Mouse (Mus musculus): Measurements from ENCODE around the gene Triml2. TPM values are rescaled to one million over a fixed set of nuclear protein-coding genes. Genes with fewer than 3 reads are reported as not detected.

Gene Triml2
- polyA plus RNA-seq (2012; ENCODE audit: insufficient read depth, low replicate concordance), result not detected in 2 replicates

DNA sequence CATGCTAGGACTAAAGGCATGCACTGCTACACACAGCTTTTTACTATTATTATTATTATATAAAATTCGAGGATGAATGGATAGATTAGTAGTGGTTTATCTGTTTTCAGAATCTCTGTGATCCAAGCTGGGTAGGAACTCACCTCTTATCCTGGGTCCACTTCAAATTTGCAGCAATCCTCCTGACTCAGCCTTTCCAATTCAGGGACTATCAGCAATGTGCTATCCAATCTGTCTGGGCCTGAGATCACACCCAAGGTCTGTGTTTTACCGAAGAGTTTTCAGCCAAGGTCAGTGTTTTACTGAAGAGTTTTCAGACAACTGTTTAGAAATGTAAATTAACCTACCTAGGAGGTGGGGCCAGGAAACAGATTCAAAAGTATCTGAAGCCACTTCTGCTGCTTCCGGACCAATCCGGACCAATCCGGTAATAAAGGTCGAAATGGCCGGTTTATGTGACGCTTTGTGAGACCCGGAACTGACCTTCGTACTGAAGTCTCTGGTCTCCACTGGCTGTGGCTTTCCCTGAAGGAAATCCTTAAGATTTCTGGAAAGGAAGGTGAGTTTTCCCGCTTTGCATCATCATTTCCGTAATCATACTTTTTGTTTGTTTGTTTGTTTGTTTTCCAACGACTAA lies at the start of gene Triml2:
Triml2 (plus strand) TSS at position 488 of the 637 bp plus-strand sequence.
- H3K36me3 ChIP-seq (replicated peaks; ENCODE audit: low read length), result no peaks in the 10 kb centered on the region
- no peaks in the 10 kb centered on the region for H3K27me3 ChIP-seq (replicated peaks)
- no peak within 1 kb of the TSS for H3K4me3 ChIP-seq (replicated peaks)
- H3K4me1 ChIP-seq, result no peaks in the 10 kb centered on the region
- TF ChIP-seq FLI1 (IDR thresholded peaks at IDR 0.05; ENCODE audit: low read length) (no peak), GATA1 (IDR thresholded peaks at IDR 0.05; ENCODE audit: borderline replicate concordance, low read length) (no peak)
- peaks cover 12% of the 10 kb centered on the region; the same call in 1 of the 2 replicates for H3K9me3 ChIP-seq

DNA sequence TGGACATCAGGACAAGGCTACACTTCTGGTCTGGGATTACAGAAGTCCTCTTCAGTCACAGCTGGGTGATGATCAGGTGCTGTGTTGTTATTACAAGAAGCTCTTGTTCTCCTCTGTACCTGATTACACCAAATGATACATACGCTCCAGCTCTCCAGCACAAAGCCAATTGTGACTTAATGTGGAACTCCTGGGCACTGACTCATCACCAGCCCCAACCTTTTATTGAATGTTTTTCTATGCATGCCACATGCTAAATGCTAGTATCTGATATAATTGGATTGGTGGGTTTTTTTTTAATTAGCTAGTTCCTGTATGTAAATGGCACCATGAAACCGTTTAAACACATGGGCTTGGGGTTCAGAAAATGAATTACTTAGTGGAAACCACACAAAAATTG lies 39.0 kb upstream of the Triml2 start, which contains the start of gene Triml1:
Triml1 (minus strand) TSS at position 101 of the 400 bp plus-strand sequence.
- H3K36me3 ChIP-seq (replicated peaks; ENCODE audit: low read length), result no peaks in the 10 kb centered on the region
- H3K4me3 ChIP-seq (replicated peaks), result no peak within 1 kb of the TSS
- peaks cover 6% of the 10 kb centered on the region; the same call in 1 of the 2 replicates for H3K9me3 ChIP-seq
- H3K27me3 ChIP-seq (replicated peaks), result no peaks in the 10 kb centered on the region
- TF ChIP-seq FLI1 (IDR thresholded peaks at IDR 0.05; ENCODE audit: low read length), result no peak
- TF ChIP-seq GATA1 (IDR thresholded peaks at IDR 0.05; ENCODE audit: borderline replicate concordance, low read length), result no peak
- no peaks in the 10 kb centered on the region for H3K4me1 ChIP-seq

DNA sequence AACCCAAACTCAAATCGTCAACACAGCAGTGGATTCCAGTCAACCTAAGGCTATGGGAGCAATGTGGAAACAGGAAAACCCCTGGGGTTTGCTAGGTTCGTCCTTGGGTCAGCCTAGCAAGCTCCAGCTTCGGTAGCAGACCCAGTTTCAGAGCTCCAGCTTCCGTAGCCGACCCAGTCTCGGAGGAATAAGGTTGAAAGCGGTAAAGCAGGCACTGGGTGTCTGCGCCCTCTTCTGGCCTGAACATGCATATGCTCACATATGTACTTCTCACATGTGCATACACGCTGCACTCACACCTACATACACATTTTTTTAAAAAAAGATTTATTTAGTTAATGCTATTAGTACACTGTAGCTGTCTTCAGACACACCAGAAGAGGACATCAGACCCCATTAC lies 31.0 kb upstream of the Triml2 start:
- TF ChIP-seq FLI1 (IDR thresholded peaks at IDR 0.05; ENCODE audit: low read length) (no peak), GATA1 (IDR thresholded peaks at IDR 0.05; ENCODE audit: borderline replicate concordance, low read length) (no peak)
- Histone ChIP-seq H3K9me3 (no peaks in the 10 kb centered on the region), H3K4me3 (replicated peaks) (no peak overlapping the region), H3K4me1 (no peaks in the 10 kb centered on the region), H3K36me3 (replicated peaks; ENCODE audit: low read length) (no peaks in the 10 kb centered on the region), H3K27me3 (replicated peaks) (no peaks in the 10 kb centered on the region)

DNA sequence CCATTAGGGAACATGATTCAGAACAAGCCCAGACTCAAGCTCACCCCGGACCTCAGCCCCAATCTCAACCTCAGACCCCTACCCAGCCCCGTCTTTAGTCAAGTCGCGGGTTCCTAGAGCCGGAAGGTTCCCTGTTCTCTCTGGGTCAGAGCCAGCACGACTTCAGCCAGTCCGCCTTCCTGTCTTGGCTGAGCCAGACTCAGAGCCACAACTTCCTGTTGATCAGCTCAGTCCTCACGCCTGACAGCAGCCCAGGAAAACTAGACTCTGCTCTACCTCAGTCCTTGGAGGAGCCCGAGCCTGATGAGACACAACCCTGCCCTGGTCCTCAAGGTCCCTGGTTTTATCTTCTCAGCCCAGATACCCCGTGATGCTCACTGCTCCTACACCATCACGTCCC lies 17.1 kb upstream of the Triml2 start:
- Histone ChIP-seq H3K9me3 (peaks cover 12% of the 10 kb centered on the region; the same call in 1 of the 2 replicates), H3K4me1 (no peaks in the 10 kb centered on the region), H3K36me3 (replicated peaks; ENCODE audit: low read length) (no peaks in the 10 kb centered on the region), H3K27me3 (replicated peaks) (no peaks in the 10 kb centered on the region), H3K4me3 (replicated peaks) (no peak overlapping the region)
- TF ChIP-seq FLI1 (IDR thresholded peaks at IDR 0.05; ENCODE audit: low read length), result no peak
- no peak for TF ChIP-seq GATA1 (IDR thresholded peaks at IDR 0.05; ENCODE audit: borderline replicate concordance, low read length)

DNA sequence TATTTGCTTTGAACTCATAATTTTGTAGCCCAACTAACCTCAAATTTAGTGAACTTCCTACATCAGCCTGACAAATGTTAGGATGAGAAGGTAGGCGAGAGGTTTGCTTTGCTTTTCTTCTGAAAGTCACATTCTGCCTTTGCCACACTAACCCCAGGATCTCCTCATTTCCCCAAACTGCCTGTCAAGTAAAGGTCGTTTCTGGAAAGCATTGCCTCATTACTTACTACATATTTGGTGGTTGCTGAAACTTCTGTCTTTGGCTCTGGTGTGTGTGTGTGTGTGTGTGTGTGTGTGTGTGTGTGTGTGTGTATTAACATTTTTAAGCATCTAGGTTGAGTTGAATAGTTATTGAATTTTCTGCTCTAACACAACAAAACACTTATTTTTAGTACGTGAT lies 15.9 kb upstream of the Triml2 start:
- no peak overlapping the region for H3K4me3 ChIP-seq (replicated peaks)
- TF ChIP-seq FLI1 (IDR thresholded peaks at IDR 0.05; ENCODE audit: low read length) (no peak), GATA1 (IDR thresholded peaks at IDR 0.05; ENCODE audit: borderline replicate concordance, low read length) (no peak)
- no peaks in the 10 kb centered on the region for H3K27me3 ChIP-seq (replicated peaks)
- H3K9me3 ChIP-seq, result peaks cover 8% of the 10 kb centered on the region; the same call in 1 of the 2 replicates
- H3K4me1 ChIP-seq, result no peaks in the 10 kb centered on the region
- no peaks in the 10 kb centered on the region for H3K36me3 ChIP-seq (replicated peaks; ENCODE audit: low read length)

DNA sequence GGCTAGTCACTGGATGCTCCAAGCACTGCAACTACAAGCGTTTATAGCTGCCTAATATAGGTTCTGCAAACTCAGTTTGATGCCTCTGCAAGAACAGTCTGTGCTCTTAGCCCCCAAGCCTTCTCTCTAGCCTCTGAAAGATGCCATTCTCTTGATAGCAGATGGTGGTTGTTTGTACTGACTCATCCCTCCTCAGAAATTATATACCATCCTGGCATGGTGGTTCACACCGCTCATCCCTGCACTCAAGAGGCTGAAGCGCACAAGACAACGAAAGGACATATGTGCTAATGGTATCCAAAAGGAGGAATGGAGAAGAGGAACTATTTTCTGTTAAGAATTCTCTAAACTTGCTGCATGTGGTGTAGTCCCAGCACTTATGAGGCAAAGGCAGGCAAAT lies 12.3 kb upstream of the Triml2 start:
- peaks cover 3% of the 10 kb centered on the region; the same call in 1 of the 2 replicates for H3K9me3 ChIP-seq
- H3K4me1 ChIP-seq, result no peaks in the 10 kb centered on the region
- TF ChIP-seq FLI1 (IDR thresholded peaks at IDR 0.05; ENCODE audit: low read length) (no peak), GATA1 (IDR thresholded peaks at IDR 0.05; ENCODE audit: borderline replicate concordance, low read length) (no peak)
- H3K36me3 ChIP-seq (replicated peaks; ENCODE audit: low read length), result no peaks in the 10 kb centered on the region
- H3K4me3 ChIP-seq (replicated peaks), result no peak overlapping the region
- no peaks in the 10 kb centered on the region for H3K27me3 ChIP-seq (replicated peaks)

DNA sequence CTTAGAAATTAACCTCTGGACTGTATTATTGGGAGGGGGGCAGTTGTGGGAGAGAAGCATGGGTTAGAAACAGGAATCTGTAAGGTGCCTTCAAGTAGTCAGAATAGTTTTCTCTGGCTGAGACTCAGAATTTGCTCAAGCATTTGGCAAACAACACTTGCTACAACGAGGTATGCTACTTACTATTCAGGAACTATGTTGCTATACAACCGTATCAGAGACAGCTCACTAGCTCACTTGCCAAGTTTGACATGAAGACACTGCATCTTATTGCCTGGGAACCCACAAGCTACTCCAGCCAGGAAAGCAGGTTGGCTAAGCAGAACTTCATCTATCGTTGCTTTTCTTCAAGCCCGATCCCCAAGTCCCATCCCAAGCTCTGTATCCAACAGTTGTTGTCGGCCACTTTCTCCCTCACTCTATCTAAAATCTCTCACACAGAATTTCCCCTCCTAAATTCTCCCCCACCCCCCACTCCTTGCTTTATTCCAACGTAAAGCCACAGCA lies 11.0 kb upstream of the Triml2 start:
- H3K4me3 ChIP-seq (replicated peaks), result no peak overlapping the region
- no peak for TF ChIP-seq FLI1 (IDR thresholded peaks at IDR 0.05; ENCODE audit: low read length)
- TF ChIP-seq GATA1 (IDR thresholded peaks at IDR 0.05; ENCODE audit: borderline replicate concordance, low read length), result no peak
- H3K4me1 ChIP-seq, result no peaks in the 10 kb centered on the region
- no peaks in the 10 kb centered on the region for H3K36me3 ChIP-seq (replicated peaks; ENCODE audit: low read length)
- H3K27me3 ChIP-seq (replicated peaks), result no peaks in the 10 kb centered on the region
- H3K9me3 ChIP-seq, result no peaks in the 10 kb centered on the region

DNA sequence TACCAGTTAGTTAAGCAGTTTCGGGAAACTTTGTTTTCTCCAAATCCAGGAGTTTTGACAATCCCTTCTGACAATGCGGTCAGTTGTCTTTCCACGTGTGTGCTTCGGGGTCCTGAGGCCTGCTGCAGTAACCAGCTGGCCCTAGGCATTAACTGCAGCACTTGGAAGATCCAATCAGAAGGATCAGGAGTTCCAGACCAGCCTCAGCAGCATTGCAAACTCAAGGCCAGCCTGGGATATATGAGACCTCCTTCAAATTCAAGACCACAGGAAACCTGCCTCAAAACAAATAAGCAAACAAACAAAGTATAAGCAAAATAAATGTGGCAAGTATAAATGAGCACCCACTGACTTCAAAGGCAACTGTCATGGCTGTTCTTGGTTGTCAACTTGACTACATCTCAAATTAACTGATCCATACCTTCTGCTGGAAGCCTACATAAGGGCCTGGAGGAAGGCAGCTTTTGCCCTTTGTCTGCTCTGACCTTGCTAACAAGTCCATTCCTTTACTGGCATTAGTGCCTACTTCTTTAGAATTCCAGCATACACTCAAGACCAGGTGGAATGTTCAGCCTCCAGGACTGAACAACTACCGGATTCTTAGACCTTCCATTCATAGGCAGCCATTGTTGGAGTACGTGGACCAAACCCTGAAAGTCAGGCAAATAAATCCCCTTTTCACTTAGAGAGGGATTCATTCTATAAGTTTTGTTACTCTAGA lies 3.4 kb upstream of the Triml2 start:
- TF ChIP-seq FLI1 (IDR thresholded peaks at IDR 0.05; ENCODE audit: low read length), result no peak
- no peak for TF ChIP-seq GATA1 (IDR thresholded peaks at IDR 0.05; ENCODE audit: borderline replicate concordance, low read length)
- no peak overlapping the region for H3K4me3 ChIP-seq (replicated peaks)
- H3K27me3 ChIP-seq (replicated peaks), result no peaks in the 10 kb centered on the region
- H3K4me1 ChIP-seq, result no peaks in the 10 kb centered on the region
- H3K9me3 ChIP-seq, result peaks cover 6% of the 10 kb centered on the region; the same call in 1 of the 2 replicates
- H3K36me3 ChIP-seq (replicated peaks; ENCODE audit: low read length), result no peaks in the 10 kb centered on the region

DNA sequence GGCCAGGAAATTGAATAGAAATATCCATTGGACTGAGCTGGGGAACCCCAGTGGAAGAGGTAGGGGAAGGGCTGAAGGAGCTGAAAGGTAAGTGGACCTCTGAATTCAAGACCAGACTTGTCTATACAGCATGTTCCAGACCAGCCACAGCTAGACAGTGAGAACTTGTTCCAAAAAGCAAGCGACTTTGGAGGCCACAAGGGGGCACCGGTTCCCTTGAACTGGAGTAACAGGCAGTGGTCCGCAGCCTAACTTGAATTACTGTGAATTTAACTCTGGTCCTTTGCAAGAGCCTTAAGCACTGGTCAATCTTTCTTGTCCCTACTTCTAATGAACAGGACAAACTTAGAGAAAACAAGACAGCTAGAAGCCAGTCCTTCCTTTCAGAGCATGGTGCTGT lies 2.1 kb upstream of the Triml2 start:
- Histone ChIP-seq H3K4me3 (replicated peaks) (no peak overlapping the region), H3K9me3 (peaks cover 11% of the 10 kb centered on the region; the same call in 1 of the 2 replicates), H3K4me1 (no peaks in the 10 kb centered on the region), H3K36me3 (replicated peaks; ENCODE audit: low read length) (no peaks in the 10 kb centered on the region), H3K27me3 (replicated peaks) (no peaks in the 10 kb centered on the region)
- TF ChIP-seq FLI1 (IDR thresholded peaks at IDR 0.05; ENCODE audit: low read length) (no peak), GATA1 (IDR thresholded peaks at IDR 0.05; ENCODE audit: borderline replicate concordance, low read length) (no peak)

DNA sequence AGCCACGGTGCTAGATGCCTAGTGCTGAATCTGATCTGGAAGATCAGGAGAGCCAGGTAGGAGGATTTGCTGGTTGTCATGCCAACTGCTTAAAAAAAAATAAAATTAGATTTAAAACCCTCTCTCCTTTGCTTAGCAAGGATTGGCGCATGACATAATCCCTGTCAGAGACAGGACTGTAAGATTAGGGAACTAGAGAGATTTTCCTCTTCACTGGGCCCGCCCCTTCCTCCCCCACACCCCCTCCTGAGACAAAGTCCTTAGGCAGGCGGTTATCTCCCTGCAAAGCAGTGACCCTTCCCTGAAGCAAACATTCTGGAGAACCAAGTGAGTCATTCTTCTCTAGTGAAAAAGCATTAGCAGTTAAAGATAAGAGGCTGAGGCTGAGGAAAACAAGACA lies 1.2 kb upstream of the Triml2 start:
- no peak for TF ChIP-seq FLI1 (IDR thresholded peaks at IDR 0.05; ENCODE audit: low read length)
- TF ChIP-seq GATA1 (IDR thresholded peaks at IDR 0.05; ENCODE audit: borderline replicate concordance, low read length), result no peak
- Histone ChIP-seq H3K4me3 (replicated peaks) (no peak overlapping the region), H3K4me1 (no peaks in the 10 kb centered on the region), H3K9me3 (peaks cover 11% of the 10 kb centered on the region; the same call in 1 of the 2 replicates), H3K27me3 (replicated peaks) (no peaks in the 10 kb centered on the region), H3K36me3 (replicated peaks; ENCODE audit: low read length) (no peaks in the 10 kb centered on the region)
